Mouse (Mus musculus) embryonic facial prominence, embryonic 11.5 days (tissue): ENCODE measurements around the gene Ap2s1. TPM values are rescaled to one million over a fixed set of nuclear protein-coding genes. Genes with fewer than 3 reads are reported as not detected.

Experiments
- ATAC-seq: fragments of 200-750 bp; cut with Nextera tagmentation; replicated peaks from 2 replicates; pipeline ENCODE4 v1.8.0; 2017; ENCODE audit warnings: low read depth; ENCODE audit not compliant: insufficient number of reproducible peaks, low FRiP score, low TSS enrichment
- DNase-seq: peaks from one replicate; pipeline ENCODE4 v3.0.0-alpha.2; 2015; ENCODE audit warnings: low spot score
- H3K27ac ChIP-seq: fragments of 300-500 bp; sonication (generic); replicated peaks from 2 replicates; pipeline ENCODE4 v1.5.1; 2014; ENCODE audit warnings: mild to moderate bottlenecking, low read depth, low read length, control low read depth
- H3K27me3 ChIP-seq: fragments of 300-500 bp; sonication (generic); 2 replicates; pipeline ENCODE4 v1.6.1; 2014; ENCODE audit warnings: mild to moderate bottlenecking, low read length, moderate library complexity, mixed read lengths; ENCODE audit not compliant: control insufficient read depth, insufficient read depth
- H3K36me3 ChIP-seq: fragments of 300-500 bp; sonication (generic); replicated peaks from 2 replicates; pipeline ENCODE4 v1.6.1; 2014; ENCODE audit warnings: low read depth, mild to moderate bottlenecking, low read length, moderate library complexity, mixed read lengths; ENCODE audit not compliant: control insufficient read depth, insufficient read depth
- H3K4me1 ChIP-seq: fragments of 300-500 bp; sonication (generic); 2 replicates; pipeline ENCODE4 v1.6.1; 2014; ENCODE audit warnings: low read length, mixed read lengths; ENCODE audit not compliant: control insufficient read depth, insufficient read depth
- H3K4me2 ChIP-seq: fragments of 300-500 bp; sonication (generic); 2 replicates; pipeline ENCODE4 v1.6.1; 2014; ENCODE audit warnings: low read depth, mild to moderate bottlenecking, control low read depth, low read length, moderate library complexity
- H3K4me3 ChIP-seq: fragments of 300-500 bp; sonication (generic); 2 replicates; pipeline ENCODE4 v1.5.1; 2014; ENCODE audit warnings: low read depth, low read length, control low read depth
- H3K9ac ChIP-seq: fragments of 300-500 bp; sonication (generic); replicated peaks from 2 replicates; pipeline ENCODE4 v1.6.1; 2014; ENCODE audit warnings: mild to moderate bottlenecking, control low read depth, low read length
- H3K9me3 ChIP-seq: fragments of 300-500 bp; sonication (generic); replicated peaks from 2 replicates; pipeline ENCODE4 v1.6.1; 2016; ENCODE audit warnings: mild to moderate bottlenecking, low read length, inconsistent platforms, mixed read lengths; ENCODE audit not compliant: control insufficient read depth
- WGBS: fragments of 180-500 bp; shearing (Covaris S2); extraction: QIAGEN DNeasy Blood & Tissue Kit; methylation state at CpG from one replicate; pipeline ENCODE4 v1.1.7; 2014; 5-methylcytosine and 5-hydroxymethylcytosine counted together
- polyA plus RNA-seq: library from polyadenylated mRNA; unstranded; fragments of >200 nt; fragmentation: Nextera tagmentation; extraction: Ambion mirVana; gene quantifications from 2 replicates; pipeline ENCODE4 v1.2.1, GENCODE M21; 2014

Ap2s1 gene
- polyA plus RNA-seq, 1 experiment from 2014 or later = 262 TPM

DNA sequence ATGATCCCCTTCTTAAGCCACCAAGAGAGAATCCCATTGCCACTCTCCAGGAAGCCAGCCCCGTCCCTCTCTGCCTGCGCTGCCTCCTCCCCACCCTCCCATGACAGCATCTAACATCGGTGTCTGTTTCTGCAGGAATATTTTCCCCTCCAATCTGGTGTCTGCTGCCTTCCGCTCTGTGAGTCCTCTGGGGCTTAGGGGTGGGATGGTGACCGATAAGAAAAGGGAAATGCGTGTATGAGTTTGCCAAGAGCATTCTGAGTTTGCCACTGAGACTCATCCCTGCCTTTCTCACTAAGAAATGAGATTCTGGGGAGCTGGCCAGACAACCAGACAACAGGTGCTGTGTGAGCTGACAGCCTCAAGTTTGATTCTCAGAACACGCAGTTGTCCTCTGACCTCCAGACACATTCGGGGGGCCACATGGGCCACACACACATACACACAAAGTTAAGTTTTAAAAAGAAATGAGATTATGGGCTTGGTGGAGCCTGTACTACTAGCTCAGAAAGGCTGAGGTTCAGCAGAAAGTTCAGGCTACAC lies 47.4 kb downstream of the Ap2s1 start:
- no peak overlapping the region for H3K4me2 ChIP-seq
- no peak overlapping the region for H3K4me3 ChIP-seq
- 91% methylated on average over 8 of the region's 8 CpGs for WGBS
- H3K4me1 ChIP-seq = peaks cover 5% of the 10 kb centered on the region; the same call in 1 of the 2 replicates
- no peaks in the 10 kb centered on the region; the same call in 1 of the 2 replicates for H3K27me3 ChIP-seq
- no peak overlapping the region for H3K27ac ChIP-seq
- no peak for DNase-seq
- no peaks in the 10 kb centered on the region for H3K9me3 ChIP-seq
- no peak overlapping the region for H3K9ac ChIP-seq
- no peaks in the 10 kb centered on the region for H3K36me3 ChIP-seq
- ATAC-seq = no peak

DNA sequence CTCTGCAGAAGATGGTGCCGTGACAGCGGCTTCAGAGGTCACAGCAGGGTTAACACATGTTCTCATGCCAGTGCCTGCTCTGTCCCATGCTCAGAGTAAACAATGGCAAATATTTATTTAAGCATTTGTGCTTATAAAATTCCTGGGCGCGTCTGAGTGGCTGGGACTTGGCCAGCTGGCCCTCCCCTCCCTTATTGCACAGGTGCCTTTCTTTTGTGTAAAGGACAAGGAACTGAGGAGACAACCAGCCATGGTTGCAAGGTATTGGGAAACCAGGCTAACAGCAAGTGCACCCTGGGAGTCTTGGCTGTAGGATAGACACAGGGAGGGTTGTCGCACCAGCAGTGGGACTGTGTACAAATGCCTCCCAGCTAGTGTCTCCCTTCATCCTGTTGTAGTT lies 54.1 kb downstream of the Ap2s1 start:
- Histone ChIP-seq H3K4me2 (no peak overlapping the region), H3K4me3 (no peak overlapping the region), H3K4me1 (no peaks in the 10 kb centered on the region), H3K9me3 (no peaks in the 10 kb centered on the region), H3K27me3 (no peaks in the 10 kb centered on the region), H3K36me3 (no peaks in the 10 kb centered on the region; the same call in 1 of the 2 replicates), H3K27ac (no peak overlapping the region), H3K9ac (no peak overlapping the region)
- WGBS = 70% methylated on average over 5 of the region's 5 CpGs
- DNase-seq (no peak), ATAC-seq (no peak)

DNA sequence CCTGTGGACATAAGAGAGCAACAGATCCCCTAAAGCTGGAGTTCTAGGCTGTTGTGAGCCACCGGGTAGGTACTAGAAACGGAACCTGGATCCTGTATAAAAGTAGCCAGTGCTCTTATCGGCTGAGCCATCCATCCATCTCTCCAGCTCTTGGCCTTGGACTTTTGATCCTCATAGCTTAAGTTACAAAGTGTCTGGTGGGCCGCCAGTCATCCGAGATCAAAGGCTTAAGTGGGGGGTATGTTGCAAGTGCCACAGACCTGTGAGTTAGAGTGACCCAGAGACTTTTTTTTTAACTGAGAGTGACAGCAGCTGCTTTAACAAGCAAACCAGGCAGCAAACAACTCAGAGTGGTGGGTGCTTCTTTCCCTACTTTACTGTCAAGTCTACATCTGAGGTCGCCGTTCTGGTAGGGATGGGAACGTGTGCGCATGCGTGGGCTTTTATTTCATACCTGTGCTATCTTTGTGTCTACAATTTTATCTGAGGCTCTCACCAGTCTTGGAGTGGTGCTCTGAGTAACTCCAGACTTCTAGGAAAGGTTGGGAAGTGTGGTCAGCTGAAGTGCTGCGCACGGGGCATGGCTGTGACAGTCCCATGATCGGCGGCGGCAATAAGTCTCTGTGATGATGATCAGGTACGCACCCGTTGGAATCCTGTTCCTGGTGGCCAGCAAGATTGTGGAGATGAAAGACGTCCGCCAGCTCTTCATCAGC lies 55.0 kb downstream of the Ap2s1 start:
- no peaks in the 10 kb centered on the region for H3K9me3 ChIP-seq
- no peaks in the 10 kb centered on the region; the same call in none of the 2 replicates for H3K36me3 ChIP-seq
- no peaks in the 10 kb centered on the region for H3K4me1 ChIP-seq
- 89% methylated on average over 19 of the region's 19 CpGs for WGBS
- DNase-seq (no peak), ATAC-seq (no peak)
- H3K27me3 ChIP-seq = no peaks in the 10 kb centered on the region
- H3K27ac ChIP-seq = no peak overlapping the region
- no peak overlapping the region for H3K4me3 ChIP-seq
- H3K9ac ChIP-seq = no peak overlapping the region
- no peak overlapping the region for H3K4me2 ChIP-seq

DNA sequence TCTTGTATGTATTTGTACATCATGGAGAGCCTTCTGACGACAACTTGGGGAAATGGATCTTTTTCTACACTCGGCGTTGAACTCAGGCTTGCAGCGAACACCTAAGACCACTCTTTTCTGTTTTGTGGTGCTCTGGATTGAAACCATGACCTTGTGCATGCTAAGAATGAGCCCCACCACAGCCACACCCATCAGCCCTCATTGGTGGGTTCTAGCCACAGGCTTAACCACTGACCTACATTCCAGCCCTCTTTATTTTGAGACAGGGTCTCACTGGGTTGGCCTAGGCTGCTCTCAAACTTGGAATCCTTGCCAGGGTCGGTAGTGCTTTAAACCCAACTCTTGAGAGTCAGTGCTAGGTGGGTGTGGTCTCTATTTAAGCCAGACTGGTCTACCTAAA lies 56.7 kb downstream of the Ap2s1 start:
- no peaks in the 10 kb centered on the region; the same call in none of the 2 replicates for H3K36me3 ChIP-seq
- H3K4me1 ChIP-seq = no peaks in the 10 kb centered on the region
- DNase-seq = no peak
- ATAC-seq = no peak
- no peaks in the 10 kb centered on the region for H3K27me3 ChIP-seq
- H3K27ac ChIP-seq = no peak overlapping the region
- no peak overlapping the region for H3K9ac ChIP-seq
- no peak overlapping the region for H3K4me3 ChIP-seq
- H3K4me2 ChIP-seq = no peak overlapping the region
- no peaks in the 10 kb centered on the region for H3K9me3 ChIP-seq
- 89% methylated on average over 5 of the region's 5 CpGs for WGBS

Other genes with a start within 250 kb of the Ap2s1 start
- 32.6 and 34.3 TPM in 2 replicates for gene Arhgap35, start 123.4 kb upstream of the Ap2s1 start, polyA plus RNA-seq
- not detected in 2 replicates for gene Ceacam15, start 62.7 kb upstream of the Ap2s1 start, polyA plus RNA-seq
- gene Ceacam9, start 16.5 kb upstream of the Ap2s1 start, polyA plus RNA-seq = not detected in 2 replicates
- 19.6 and 19.7 TPM in 2 replicates for gene Slc1a5, start 42.9 kb downstream of the Ap2s1 start, polyA plus RNA-seq
- gene Strn4, start 77.5 kb downstream of the Ap2s1 start, polyA plus RNA-seq = 102 and 121 TPM in 2 replicates
- gene Fkrp, start 78.3 kb downstream of the Ap2s1 start, polyA plus RNA-seq = 21.0 and 24.9 TPM in 2 replicates
- gene Prkd2, start 104.5 kb downstream of the Ap2s1 start, polyA plus RNA-seq = 10.1 and 11.4 TPM in 2 replicates
- gene Dact3, start 136.9 kb downstream of the Ap2s1 start, polyA plus RNA-seq = 11.5 and 12.2 TPM in 2 replicates
- 16.0 and 19.8 TPM in 2 replicates for gene Gng8, start 153.4 kb downstream of the Ap2s1 start, polyA plus RNA-seq
- gene Ptgir, start 168.1 kb downstream of the Ap2s1 start, polyA plus RNA-seq = 0.87 and 1.1 TPM in 2 replicates
- 227 and 237 TPM in 2 replicates for gene Calm3, start 185.7 kb downstream of the Ap2s1 start, polyA plus RNA-seq
- 3.7 and 4.2 TPM in 2 replicates for gene Pnmal2, start 206.3 kb downstream of the Ap2s1 start, polyA plus RNA-seq
- 5.3 and 6.6 TPM in 2 replicates for gene Pnmal1, start 221.3 kb downstream of the Ap2s1 start, polyA plus RNA-seq
- 0.52 and 0.63 TPM in 2 replicates for gene Gm42372, start 244.7 kb downstream of the Ap2s1 start, polyA plus RNA-seq